Mouse (Mus musculus) lung, postnatal 0 days (tissue): ENCODE measurements at regions not wholly inside any gene's neighbourhood (a gene's known extent, or its start where the extent isn't known, plus 50 kb on each side); places are given as distances from the start of the nearest gene placed in this dataset.

Experiments used
- CTCF ChIP-seq: IDR thresholded peaks from 2 replicates; pipeline ENCODE4 v1.5.1; 2016; ENCODE audit warnings: antibody characterized with exemption, mild to moderate bottlenecking
- EP300 ChIP-seq: IDR thresholded peaks from 2 replicates; pipeline ENCODE4 v1.6.1; 2016; ENCODE audit warnings: antibody characterized with exemption, mild to moderate bottlenecking, control low read depth

DNA sequence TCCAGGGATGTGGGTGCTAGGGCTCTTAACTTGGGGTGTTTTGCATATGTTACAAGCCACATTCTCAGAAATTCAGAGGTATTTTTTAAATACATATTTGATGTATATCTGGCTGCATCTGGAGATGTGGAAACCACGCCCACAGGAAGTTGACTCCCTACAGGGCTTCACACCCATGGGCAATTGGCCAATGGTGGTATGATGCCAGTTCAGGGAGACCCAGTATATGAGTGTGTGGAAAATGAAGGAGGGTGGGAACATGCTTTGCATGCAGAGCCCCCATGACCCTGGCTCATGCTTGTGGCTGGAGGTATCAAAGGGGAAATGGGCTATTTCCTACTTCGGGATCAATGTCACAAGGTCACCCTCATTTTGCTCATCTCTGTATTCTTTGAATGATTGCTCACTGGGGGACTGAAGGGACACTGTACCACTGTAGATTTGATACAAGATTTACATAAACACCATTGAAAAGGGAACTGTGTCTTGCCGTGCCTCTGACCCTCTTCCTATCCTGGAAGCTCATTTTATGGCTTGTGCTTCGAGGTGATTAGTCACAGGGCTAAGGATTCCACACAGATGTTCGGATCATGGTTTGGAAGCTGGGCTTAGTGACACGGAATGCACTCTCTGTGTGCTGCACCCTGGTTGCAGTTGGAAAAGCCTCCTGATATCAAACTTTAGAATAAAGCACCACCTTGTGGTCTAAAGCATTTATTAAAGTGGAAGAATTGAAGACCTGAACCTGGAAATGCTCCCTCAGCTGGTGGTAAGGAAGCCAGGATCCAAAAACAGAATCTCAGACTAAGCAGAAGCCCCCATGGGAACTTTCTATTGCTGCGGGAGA is 56.8 kb upstream of the Edn1 start:
- TF ChIP-seq EP300 (0 out of 2 replicates have a peak, but pooled peaks have one; percentile 24), CTCF (peak; percentile 82)
